Mouse (Mus musculus) midbrain, embryonic 14.5 days (tissue): ENCODE data around the gene Nxn. TPM values are rescaled to one million over a fixed set of nuclear protein-coding genes. Genes with fewer than 3 reads are reported as not detected.

Experiments
- ATAC-seq: fragments of 200-750 bp; cut with Nextera tagmentation; 2 replicates; pipeline ENCODE4 v1.8.0; 2017; ENCODE audit warnings: moderate number of reproducible peaks, moderate library complexity; ENCODE audit not compliant: low FRiP score, low TSS enrichment
- DNase-seq: peaks from one replicate; pipeline ENCODE4 v3.0.0-alpha.2; 2015
- H3K27ac ChIP-seq: fragments of 300-500 bp; sonication (generic); replicated peaks from 2 replicates; pipeline ENCODE4 v1.5.1; 2014; ENCODE audit warnings: mild to moderate bottlenecking, low read depth, low read length, moderate library complexity
- H3K27me3 ChIP-seq: fragments of 300-500 bp; sonication (generic); 2 replicates; pipeline ENCODE4 v1.6.1; 2014; ENCODE audit warnings: low read length, control low read depth, mixed read lengths; ENCODE audit not compliant: control insufficient read depth, insufficient read depth
- H3K36me3 ChIP-seq: fragments of 300-500 bp; sonication (generic); 2 replicates; pipeline ENCODE4 v1.6.1; 2014; ENCODE audit warnings: low read length, control low read depth; ENCODE audit not compliant: control insufficient read depth, insufficient read depth
- H3K4me1 ChIP-seq: fragments of 300-500 bp; sonication (generic); 2 replicates; pipeline ENCODE4 v1.6.1; 2014; ENCODE audit warnings: mild to moderate bottlenecking, antibody characterized with exemption, low read length, control low read depth; ENCODE audit not compliant: control insufficient read depth, insufficient read depth
- H3K4me2 ChIP-seq: fragments of 300-500 bp; sonication (generic); 2 replicates; pipeline ENCODE4 v1.6.1; 2014; ENCODE audit warnings: mild to moderate bottlenecking, low read length, moderate library complexity
- H3K4me3 ChIP-seq: fragments of 300-500 bp; sonication (generic); replicated peaks from 2 replicates; pipeline ENCODE4 v1.5.1; 2014; ENCODE audit warnings: low read depth, low read length
- H3K9ac ChIP-seq: fragments of 300-500 bp; sonication (generic); replicated peaks from 2 replicates; pipeline ENCODE4 v1.6.1; 2014; ENCODE audit warnings: mild to moderate bottlenecking, low read length, moderate library complexity
- H3K9me3 ChIP-seq: fragments of 300-500 bp; sonication (generic); 2 replicates; pipeline ENCODE4 v1.6.1; 2016; ENCODE audit warnings: low read length, control low read depth, mixed read lengths; ENCODE audit not compliant: control insufficient read depth
- WGBS: fragments of 180-500 bp; shearing (Covaris S2); extraction: QIAGEN DNeasy Blood & Tissue Kit; methylation state at CpG from one replicate; pipeline ENCODE4 v1.1.7; 2014; 5-methylcytosine and 5-hydroxymethylcytosine counted together
- polyA plus RNA-seq: library from polyadenylated mRNA; unstranded; fragments of >200 nt; fragmentation: Nextera tagmentation; extraction: Ambion mirVana; gene quantifications from 2 replicates; pipeline ENCODE4 v1.2.1, GENCODE M21; 2014

Gene Nxn
- polyA plus RNA-seq, 1 experiment from 2014 or later: 28.2 TPM

- DNase-seq: no peak
- Histone ChIP-seq H3K4me2 (no peak overlapping the region), H3K36me3 (no peaks in the 10 kb centered on the region), H3K27me3 (no peaks in the 10 kb centered on the region), H3K9me3 (no peaks in the 10 kb centered on the region), H3K9ac (no peak overlapping the region), H3K4me3 (no peak overlapping the region), H3K4me1 (0 out of 2 replicates have a peak, but pooled peaks cover 3% of the 10 kb centered on the region), H3K27ac (no peak overlapping the region)
- WGBS: 79% methylated on average over 9 of the region's 9 CpGs
- no peak for ATAC-seq
These were observed 74.1 kb downstream of the Nxn start for GRCm38 (mm10) chr11:76324801-76325200.

GRCm38 (mm10) chr11:76324207-76324606 lies 74.7 kb downstream of the Nxn start:
- no peak overlapping the region for H3K4me2 ChIP-seq
- H3K36me3 ChIP-seq: no peaks in the 10 kb centered on the region
- no peak for DNase-seq
- no peaks in the 10 kb centered on the region for H3K27me3 ChIP-seq
- H3K27ac ChIP-seq: no peak overlapping the region
- H3K4me3 ChIP-seq: no peak overlapping the region
- H3K9ac ChIP-seq: no peak overlapping the region
- no peak for ATAC-seq
- 0 out of 2 replicates have a peak, but pooled peaks cover 3% of the 10 kb centered on the region for H3K4me1 ChIP-seq
- H3K9me3 ChIP-seq: no peaks in the 10 kb centered on the region
- WGBS: 66% methylated on average over 9 of the region's 9 CpGs

GRCm38 (mm10) chr11:76322939-76323338 lies 76.0 kb downstream of the Nxn start:
- Histone ChIP-seq H3K27ac (no peak overlapping the region), H3K9me3 (no peaks in the 10 kb centered on the region), H3K27me3 (no peaks in the 10 kb centered on the region), H3K36me3 (no peaks in the 10 kb centered on the region), H3K4me3 (no peak overlapping the region), H3K4me1 (0 out of 2 replicates have a peak, but pooled peaks cover 3% of the 10 kb centered on the region), H3K9ac (no peak overlapping the region), H3K4me2 (no peak overlapping the region)
- DNase-seq (no peak), ATAC-seq (no peak)
- 93% methylated on average over 5 of the region's 5 CpGs for WGBS

- Histone ChIP-seq H3K4me2 (no peak overlapping the region), H3K4me3 (no peak overlapping the region), H3K27me3 (no peaks in the 10 kb centered on the region), H3K9me3 (no peaks in the 10 kb centered on the region), H3K27ac (no peak overlapping the region), H3K9ac (no peak overlapping the region), H3K4me1 (0 out of 2 replicates have a peak, but pooled peaks cover 3% of the 10 kb centered on the region), H3K36me3 (no peaks in the 10 kb centered on the region)
- ATAC-seq (no peak), DNase-seq (no peak)
- WGBS: 90% methylated on average over 1 of the region's 1 CpGs
These were observed 76.9 kb downstream of the Nxn start for GRCm38 (mm10) chr11:76322081-76322480.

- Histone ChIP-seq H3K9me3 (no peaks in the 10 kb centered on the region), H3K4me1 (0 out of 2 replicates have a peak, but pooled peaks cover 3% of the 10 kb centered on the region), H3K9ac (no peak overlapping the region), H3K4me3 (no peak overlapping the region), H3K27me3 (no peaks in the 10 kb centered on the region), H3K4me2 (no peak overlapping the region), H3K27ac (no peak overlapping the region), H3K36me3 (no peaks in the 10 kb centered on the region)
- WGBS: 84% methylated on average over 9 of the region's 9 CpGs
- ATAC-seq: no peak
- DNase-seq: no peak
These were observed 78.5 kb downstream of the Nxn start for GRCm38 (mm10) chr11:76320475-76320874.

- no peak overlapping the region for H3K4me3 ChIP-seq
- H3K4me1 ChIP-seq: 0 out of 2 replicates have a peak, but pooled peaks cover 3% of the 10 kb centered on the region
- no peaks in the 10 kb centered on the region for H3K36me3 ChIP-seq
- H3K27me3 ChIP-seq: no peaks in the 10 kb centered on the region
- DNase-seq (no peak), ATAC-seq (no peak)
- H3K9me3 ChIP-seq: no peaks in the 10 kb centered on the region
- WGBS: 64% methylated on average over 9 of the region's 9 CpGs
- H3K4me2 ChIP-seq: no peak overlapping the region
- H3K27ac ChIP-seq: no peak overlapping the region
- no peak overlapping the region for H3K9ac ChIP-seq
These were observed 79.1 kb downstream of the Nxn start for GRCm38 (mm10) chr11:76319714-76320435.

- 51% methylated on average over 2 of the region's 2 CpGs for WGBS
- no peak overlapping the region for H3K9ac ChIP-seq
- H3K27me3 ChIP-seq: no peaks in the 10 kb centered on the region
- H3K27ac ChIP-seq: no peak overlapping the region
- H3K9me3 ChIP-seq: no peaks in the 10 kb centered on the region
- H3K4me1 ChIP-seq: no peaks in the 10 kb centered on the region
- H3K4me3 ChIP-seq: no peak overlapping the region
- DNase-seq (no peak), ATAC-seq (no peak)
- no peak overlapping the region for H3K4me2 ChIP-seq
- H3K36me3 ChIP-seq: no peaks in the 10 kb centered on the region
These were observed 81.0 kb downstream of the Nxn start for GRCm38 (mm10) chr11:76317904-76318303.

- 96% methylated on average over 5 of the region's 5 CpGs for WGBS
- H3K9me3 ChIP-seq: no peaks in the 10 kb centered on the region
These were observed 83.0 kb downstream of the Nxn start for GRCm38 (mm10) chr11:76315785-76316444.

GRCm38 (mm10) chr11:76314741-76315140 lies 84.2 kb downstream of the Nxn start:
- Histone ChIP-seq H3K4me3 (no peak overlapping the region), H3K36me3 (no peaks in the 10 kb centered on the region), H3K27ac (no peak overlapping the region), H3K9ac (no peak overlapping the region), H3K9me3 (no peaks in the 10 kb centered on the region), H3K4me1 (no peaks in the 10 kb centered on the region), H3K27me3 (no peaks in the 10 kb centered on the region), H3K4me2 (no peak overlapping the region)
- DNase-seq: no peak
- no peak for ATAC-seq
- 88% methylated on average over 4 of the region's 4 CpGs for whole genome bisulfite sequencing

More at GRCm38 (mm10) chr11:76315785-76316444, 83.0 kb downstream of the Nxn start:
- Histone ChIP-seq H3K27me3 (no peaks in the 10 kb centered on the region), H3K27ac (no peak overlapping the region), H3K36me3 (no peaks in the 10 kb centered on the region), H3K4me3 (no peak overlapping the region), H3K4me2 (no peak overlapping the region), H3K4me1 (no peaks in the 10 kb centered on the region), H3K9ac (no peak overlapping the region)
- ATAC-seq: no peak
- DNase-seq: no peak
